Comparison of ENCODE assay signal across 31 mouse cellular contexts in the genomic region with DNA sequence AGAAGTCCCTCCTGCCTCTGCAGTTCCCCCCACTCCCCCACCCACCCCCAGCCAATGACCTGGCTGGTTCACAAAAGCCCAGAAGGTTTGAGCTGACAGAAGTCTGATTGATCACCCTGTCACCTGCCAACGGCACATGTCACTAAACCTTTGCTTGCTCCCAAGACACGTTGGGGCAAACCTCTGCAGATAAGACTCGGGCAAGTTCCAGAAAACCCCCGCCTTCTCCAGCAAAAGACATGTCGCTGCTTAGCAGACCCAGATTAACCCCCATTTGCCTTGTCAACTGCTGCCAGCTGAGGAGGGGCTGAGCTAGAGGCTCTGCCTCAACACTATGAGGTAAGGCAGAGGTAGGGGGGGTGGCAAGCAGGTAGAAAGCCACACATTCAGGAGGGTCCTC. TPM values are rescaled to one million over a fixed set of nuclear protein-coding genes. Genes with fewer than 3 reads are reported as not detected.
DNase-seq lines count a peak whose midpoint lies in the region; ATAC-seq and TF ChIP-seq lines count a peak whose summit lies in the region.
"Had no signal": no experiment of that assay in that cellular context is flagged by ENCODE, and none has a peak within 500 bp of the region (broad histone marks: within the 10 kb centered on the region; RNA-seq: fewer than 3 reads in every experiment).

No protein-coding gene starts in this region.

- H3K27me3 ChIP-seq in midbrain, embryonic 11.5 days (ENCODE audit: control insufficient read depth, insufficient read depth, low read length): no peaks in the 10 kb centered on the region
- H3K27me3 ChIP-seq in midbrain, postnatal 0 days (ENCODE audit: insufficient read depth, low read length): no peaks in the 10 kb centered on the region
- no peaks in the 10 kb centered on the region for H3K27me3 ChIP-seq in embryonic facial prominence, embryonic 13.5 days
- no peaks in the 10 kb centered on the region for H3K27me3 ChIP-seq in stomach, embryonic 15.5 days (replicated peaks)
- H3K27me3 ChIP-seq in neural tube, embryonic 15.5 days (replicated peaks): no peaks in the 10 kb centered on the region
- H3K27me3 ChIP-seq in liver, embryonic 12.5 days (replicated peaks): no peaks in the 10 kb centered on the region; the same call in 1 of the 2 replicates
- H3K27me3 ChIP-seq: liver, embryonic 15.5 days; lung, embryonic 15.5 days had no signal

- no peak for ATAC-seq in midbrain, embryonic 11.5 days (ENCODE audit: low FRiP score)
- ATAC-seq in midbrain, postnatal 0 days (ENCODE audit: low FRiP score): no peak
- no peak for ATAC-seq in embryonic facial prominence, embryonic 13.5 days (ENCODE audit: insufficient number of reproducible peaks, insufficient read depth, low FRiP score, low TSS enrichment, low read depth)
- ATAC-seq in stomach, embryonic 15.5 days (ENCODE audit: insufficient read depth, low FRiP score, low read depth): 0 out of 2 replicates have a peak, but pooled peaks have one; percentile 4
- no peak for ATAC-seq in neural tube, embryonic 15.5 days (ENCODE audit: low FRiP score)
- no peak for ATAC-seq in liver, embryonic 12.5 days
- ATAC-seq: activated CD4-positive, CD25-positive, alpha-beta regulatory T cell, adult 4 months had no signal

- H3K36me3 ChIP-seq in midbrain, embryonic 11.5 days (ENCODE audit: control insufficient read depth, insufficient read depth, low read length): no peaks in the 10 kb centered on the region
- H3K36me3 ChIP-seq in midbrain, postnatal 0 days (ENCODE audit: insufficient read depth, low read length): no peaks in the 10 kb centered on the region
- no peaks in the 10 kb centered on the region for H3K36me3 ChIP-seq in embryonic facial prominence, embryonic 13.5 days
- no peaks in the 10 kb centered on the region for H3K36me3 ChIP-seq in stomach, embryonic 15.5 days
- H3K36me3 ChIP-seq in neural tube, embryonic 15.5 days: no peaks in the 10 kb centered on the region
- H3K36me3 ChIP-seq in liver, embryonic 12.5 days: no peaks in the 10 kb centered on the region
- H3K36me3 ChIP-seq: heart, embryonic 15.5 days; limb, embryonic 13.5 days; liver, embryonic 15.5 days; lung, embryonic 15.5 days had no signal

- H3K27ac ChIP-seq in midbrain, embryonic 11.5 days (ENCODE audit: low read depth, low read length): no peak overlapping the region
- H3K27ac ChIP-seq in midbrain, postnatal 0 days (ENCODE audit: low read depth, low read length): no peak overlapping the region
- H3K27ac ChIP-seq in embryonic facial prominence, embryonic 13.5 days: peak overlapping the region; percentile 34; the same call in 1 of the 2 replicates
- H3K27ac ChIP-seq in stomach, embryonic 15.5 days: peak overlapping the region; percentile 64; the same call in 1 of the 2 replicates
- no peak overlapping the region for H3K27ac ChIP-seq in neural tube, embryonic 15.5 days (replicated peaks)
- no peak overlapping the region for H3K27ac ChIP-seq in liver, embryonic 12.5 days
- H3K27ac ChIP-seq: heart, adult 2 months; heart, embryonic 15.5 days; hindbrain, embryonic 14.5 days; limb, embryonic 13.5 days; liver, embryonic 15.5 days; lung, embryonic 15.5 days had no signal

- H3K4me2 ChIP-seq in midbrain, embryonic 11.5 days: no peak overlapping the region
- no peak overlapping the region for H3K4me2 ChIP-seq in midbrain, postnatal 0 days (ENCODE audit: low read depth, low read length, poor library complexity, severe bottlenecking)
- H3K4me2 ChIP-seq in embryonic facial prominence, embryonic 13.5 days: no peak overlapping the region
- H3K4me2 ChIP-seq in stomach, embryonic 15.5 days: no peak overlapping the region
- no peak overlapping the region for H3K4me2 ChIP-seq in neural tube, embryonic 15.5 days
- no peak overlapping the region for H3K4me2 ChIP-seq in liver, embryonic 12.5 days
- H3K4me2 ChIP-seq: heart, embryonic 15.5 days; hindbrain, embryonic 14.5 days; limb, embryonic 13.5 days; liver, embryonic 15.5 days; lung, embryonic 15.5 days had no signal

- DNase-seq in midbrain, embryonic 11.5 days (ENCODE audit: low spot score, missing footprints): peak; percentile 86
- no peak for DNase-seq in midbrain, postnatal 0 days (ENCODE audit: low spot score)
- DNase-seq in brain, embryonic 14.5 days (ENCODE audit: low read depth): peak; percentile 8
- DNase-seq: adrenal gland, adult 8-10 months; cerebellum, adult 2 months; cerebellum, postnatal 36 days; embryo, embryonic 11 days; gastrocnemius, postnatal 36 days; heart, adult 2 months; heart, postnatal 36 days; kidney, adult 9 months; kidney, postnatal 36 days; lung, postnatal 36 days had no signal

- H3K4me1 ChIP-seq in midbrain, embryonic 11.5 days (ENCODE audit: control insufficient read depth, insufficient read depth, low read length): peaks cover 19% of the 10 kb centered on the region
- no peaks in the 10 kb centered on the region for H3K4me1 ChIP-seq in midbrain, postnatal 0 days (ENCODE audit: insufficient read depth, low read length)
- peaks cover 18% of the 10 kb centered on the region for H3K4me1 ChIP-seq in embryonic facial prominence, embryonic 13.5 days
- H3K4me1 ChIP-seq in stomach, embryonic 15.5 days: 0 out of 2 replicates have a peak, but pooled peaks cover 4% of the 10 kb centered on the region
- peaks cover 7% of the 10 kb centered on the region for H3K4me1 ChIP-seq in neural tube, embryonic 15.5 days
- H3K4me1 ChIP-seq in liver, embryonic 12.5 days: no peaks in the 10 kb centered on the region
- H3K4me1 ChIP-seq: liver, embryonic 15.5 days; megakaryocyte, embryonic 14.5 days had no signal

- H3K9me3 ChIP-seq in midbrain, embryonic 11.5 days (ENCODE audit: control insufficient read depth, low read length): no peaks in the 10 kb centered on the region
- no peaks in the 10 kb centered on the region for H3K9me3 ChIP-seq in midbrain, postnatal 0 days (ENCODE audit: low read length)
- no peaks in the 10 kb centered on the region for H3K9me3 ChIP-seq in embryonic facial prominence, embryonic 13.5 days
- H3K9me3 ChIP-seq in stomach, embryonic 15.5 days: no peaks in the 10 kb centered on the region
- H3K9me3 ChIP-seq in neural tube, embryonic 15.5 days (replicated peaks): no peaks in the 10 kb centered on the region
- H3K9me3 ChIP-seq in liver, embryonic 12.5 days (replicated peaks): no peaks in the 10 kb centered on the region
- H3K9me3 ChIP-seq: heart, embryonic 15.5 days; limb, embryonic 13.5 days; liver, embryonic 15.5 days; lung, embryonic 15.5 days; megakaryocyte, embryonic 14.5 days had no signal

- H3K9ac ChIP-seq in midbrain, embryonic 11.5 days (ENCODE audit: low read length): no peak overlapping the region
- H3K9ac ChIP-seq in midbrain, postnatal 0 days (replicated peaks; ENCODE audit: low read length, poor library complexity, severe bottlenecking): no peak overlapping the region
- H3K9ac ChIP-seq in embryonic facial prominence, embryonic 13.5 days: no peak overlapping the region
- no peak overlapping the region for H3K9ac ChIP-seq in stomach, embryonic 15.5 days
- H3K9ac ChIP-seq in neural tube, embryonic 15.5 days (replicated peaks): no peak overlapping the region
- no peak overlapping the region for H3K9ac ChIP-seq in liver, embryonic 12.5 days
- H3K9ac ChIP-seq: heart, embryonic 15.5 days; hindbrain, embryonic 14.5 days; limb, embryonic 13.5 days; liver, embryonic 15.5 days; lung, embryonic 15.5 days had no signal

- WGBS in midbrain, embryonic 11.5 days: 29% methylated on average over 5 of the region's 5 CpGs
- 21% methylated on average over 5 of the region's 5 CpGs for WGBS in midbrain, postnatal 0 days
- 39% methylated on average over 5 of the region's 5 CpGs for WGBS in embryonic facial prominence, embryonic 13.5 days
- WGBS in stomach, embryonic 15.5 days: 14% methylated on average over 5 of the region's 5 CpGs
- 40% methylated on average over 5 of the region's 5 CpGs for WGBS in neural tube, embryonic 15.5 days
- WGBS in liver, embryonic 12.5 days (ENCODE audit: insufficient replicate concordance): 22% methylated on average over 5 of the region's 5 CpGs

- no peak for TF ChIP-seq POLR2A in brain, embryonic 14.5 days (IDR thresholded peaks at IDR 0.05; ENCODE audit: borderline replicate concordance, extremely low read depth, insufficient read depth, insufficient read length, poor library complexity, severe bottlenecking)

- H3K4me3 ChIP-seq in midbrain, embryonic 11.5 days (ENCODE audit: low read depth, low read length): no peak overlapping the region
- no peak overlapping the region for H3K4me3 ChIP-seq in midbrain, postnatal 0 days (ENCODE audit: low read depth, low read length)
- no peak overlapping the region for H3K4me3 ChIP-seq in embryonic facial prominence, embryonic 13.5 days
- no peak overlapping the region for H3K4me3 ChIP-seq in stomach, embryonic 15.5 days (replicated peaks)
- no peak overlapping the region for H3K4me3 ChIP-seq in neural tube, embryonic 15.5 days (replicated peaks)
- H3K4me3 ChIP-seq in liver, embryonic 12.5 days: no peak overlapping the region
- H3K4me3 ChIP-seq: heart, adult 2 months; heart, embryonic 15.5 days; limb, embryonic 13.5 days; liver, embryonic 15.5 days; lung, embryonic 15.5 days; megakaryocyte, embryonic 14.5 days had no signal

- no peak for TF ChIP-seq CTCF in midbrain, postnatal 0 days (IDR thresholded peaks at IDR 0.05)
- no peak for TF ChIP-seq CTCF in brain, embryonic 14.5 days (IDR thresholded peaks at IDR 0.05; ENCODE audit: borderline replicate concordance, extremely low read depth, insufficient read depth, insufficient read length)

RNA-seq across cellular contexts. Expression of gene Krt15, which starts 0.8 kb away (rescaled TPM):
- polyA plus RNA-seq in midbrain, embryonic 11.5 days (2014; fragmentation: Nextera tagmentation; extraction: Ambion mirVana): 0.65 and 0.89 TPM in 2 replicates
- 0.33 and 6.0 TPM in 2 replicates for total RNA-seq in midbrain, postnatal 0 days (2014; rRNA removed)
- 0.22 and 0.43 TPM in 2 replicates for polyA plus RNA-seq in midbrain, postnatal 0 days (2015; fragmentation: Nextera tagmentation; extraction: Ambion mirVana)
- polyA plus RNA-seq in brain, embryonic 14.5 days (2012; rRNA removed): 12.2 and 14.4 TPM in 2 replicates
- 314 and 354 TPM in 2 replicates for polyA plus RNA-seq in embryonic facial prominence, embryonic 13.5 days (2015; fragmentation: Nextera tagmentation; extraction: Ambion mirVana)
- polyA plus RNA-seq in stomach, embryonic 15.5 days (2015; fragmentation: Nextera tagmentation; extraction: Ambion mirVana): 698 and 1,006 TPM in 2 replicates
- 3.9 and 4.1 TPM in 2 replicates for polyA plus RNA-seq in neural tube, embryonic 15.5 days (2015; fragmentation: Nextera tagmentation; extraction: Ambion mirVana)
- 0.28 and 0.36 TPM in 2 replicates for polyA plus RNA-seq in liver, embryonic 12.5 days (2016; fragmentation: Nextera tagmentation; extraction: Ambion mirVana)
- total RNA-seq: adrenal gland, adult 8-10 months; gastrocnemius, adult 18-20 months; gastrocnemius, postnatal 36 days; heart, postnatal 36 days; left cerebral cortex, postnatal 14 days; MEL; monocyte, adult 5-6 weeks had no signal
- polyA plus RNA-seq: activated CD4-positive, CD25-positive, alpha-beta regulatory T cell, adult 4 months had no signal

RNA-seq across cellular contexts. Expression of gene Krt19, which starts 11.9 kb away (rescaled TPM):
- polyA plus RNA-seq in midbrain, embryonic 11.5 days (2014; fragmentation: Nextera tagmentation; extraction: Ambion mirVana): 1.8 and 3.2 TPM in 2 replicates
- total RNA-seq in midbrain, postnatal 0 days (2014; rRNA removed): 1.6 and 5.4 TPM in 2 replicates
- polyA plus RNA-seq in midbrain, postnatal 0 days (2015; fragmentation: Nextera tagmentation; extraction: Ambion mirVana): 6.5 and 8.1 TPM in 2 replicates
- polyA plus RNA-seq in brain, embryonic 14.5 days (2012; rRNA removed): 5.4 and 6.3 TPM in 2 replicates
- polyA plus RNA-seq in embryonic facial prominence, embryonic 13.5 days (2015; fragmentation: Nextera tagmentation; extraction: Ambion mirVana): 44.6 and 57.3 TPM in 2 replicates
- 796 and 889 TPM in 2 replicates for polyA plus RNA-seq in stomach, embryonic 15.5 days (2015; fragmentation: Nextera tagmentation; extraction: Ambion mirVana)
- polyA plus RNA-seq in neural tube, embryonic 15.5 days (2015; fragmentation: Nextera tagmentation; extraction: Ambion mirVana): 4.5 and 57.6 TPM in 2 replicates
- polyA plus RNA-seq in liver, embryonic 12.5 days (2016; fragmentation: Nextera tagmentation; extraction: Ambion mirVana): 4.0 and 6.7 TPM in 2 replicates
- total RNA-seq: MEL; monocyte, adult 5-6 weeks had no signal
- polyA plus RNA-seq: activated CD4-positive, CD25-positive, alpha-beta regulatory T cell, adult 4 months had no signal

RNA-seq across cellular contexts. Expression of gene Krt13, which starts 15.2 kb away (rescaled TPM):
- not detected in 2 replicates for polyA plus RNA-seq in midbrain, embryonic 11.5 days (2014; fragmentation: Nextera tagmentation; extraction: Ambion mirVana)
- not detected in 2 replicates for total RNA-seq in midbrain, postnatal 0 days (2014; rRNA removed)
- polyA plus RNA-seq in midbrain, postnatal 0 days (2015; fragmentation: Nextera tagmentation; extraction: Ambion mirVana): not detected in 2 replicates
- polyA plus RNA-seq in brain, embryonic 14.5 days (2012; rRNA removed): not detected in 2 replicates
- polyA plus RNA-seq in embryonic facial prominence, embryonic 13.5 days (2015; fragmentation: Nextera tagmentation; extraction: Ambion mirVana): 1.1 and 2.2 TPM in 2 replicates
- polyA plus RNA-seq in stomach, embryonic 15.5 days (2015; fragmentation: Nextera tagmentation; extraction: Ambion mirVana): 397 and 779 TPM in 2 replicates
- 0.24 and 0.37 TPM in 2 replicates for polyA plus RNA-seq in neural tube, embryonic 15.5 days (2015; fragmentation: Nextera tagmentation; extraction: Ambion mirVana)
- not detected in 2 replicates for polyA plus RNA-seq in liver, embryonic 12.5 days (2016; fragmentation: Nextera tagmentation; extraction: Ambion mirVana)
- total RNA-seq: adrenal gland, adult 8-10 months; gastrocnemius, adult 18-20 months; gastrocnemius, postnatal 36 days; heart, adult 2 months; heart, postnatal 36 days; left cerebral cortex, postnatal 14 days; MEL; monocyte, adult 5-6 weeks had no signal
- polyA plus RNA-seq: activated CD4-positive, CD25-positive, alpha-beta regulatory T cell, adult 4 months; cerebellum, adult 2 months; forebrain, embryonic 11.5 days; heart, adult 2 months; hindbrain, embryonic 14.5 days; intestine, embryonic 14.5 days; limb, embryonic 13.5 days; liver, embryonic 15.5 days had no signal

RNA-seq across cellular contexts. Expression of gene Krt36, which starts 31.1 kb away (rescaled TPM):
- polyA plus RNA-seq in midbrain, embryonic 11.5 days (2014; fragmentation: Nextera tagmentation; extraction: Ambion mirVana): not detected in 2 replicates
- 0.44 TPM in 1 of 2 replicates, not detected in the other for total RNA-seq in midbrain, postnatal 0 days (2014; rRNA removed)
- not detected in 2 replicates for polyA plus RNA-seq in midbrain, postnatal 0 days (2015; fragmentation: Nextera tagmentation; extraction: Ambion mirVana)
- not detected in 2 replicates for polyA plus RNA-seq in brain, embryonic 14.5 days (2012; rRNA removed)
- 0.15 TPM in 1 of 2 replicates, not detected in the other for polyA plus RNA-seq in embryonic facial prominence, embryonic 13.5 days (2015; fragmentation: Nextera tagmentation; extraction: Ambion mirVana)
- polyA plus RNA-seq in stomach, embryonic 15.5 days (2015; fragmentation: Nextera tagmentation; extraction: Ambion mirVana): 0.13 and 0.37 TPM in 2 replicates
- 0.14 TPM in 1 of 2 replicates, not detected in the other for polyA plus RNA-seq in neural tube, embryonic 15.5 days (2015; fragmentation: Nextera tagmentation; extraction: Ambion mirVana)
- polyA plus RNA-seq in liver, embryonic 12.5 days (2016; fragmentation: Nextera tagmentation; extraction: Ambion mirVana): not detected in 2 replicates
- total RNA-seq: gastrocnemius, adult 18-20 months; gastrocnemius, postnatal 36 days; heart, adult 2 months; heart, postnatal 36 days; left cerebral cortex, postnatal 14 days; MEL; monocyte, adult 5-6 weeks had no signal
- polyA plus RNA-seq: activated CD4-positive, CD25-positive, alpha-beta regulatory T cell, adult 4 months; cerebellum, adult 2 months; forebrain, embryonic 11.5 days; heart, adult 2 months; heart, embryonic 15.5 days; hindbrain, embryonic 14.5 days; liver, embryonic 15.5 days had no signal

RNA-seq across cellular contexts. Expression of gene Krt35, which starts 40.5 kb away (rescaled TPM):
- not detected in 2 replicates for polyA plus RNA-seq in midbrain, embryonic 11.5 days (2014; fragmentation: Nextera tagmentation; extraction: Ambion mirVana)
- total RNA-seq in midbrain, postnatal 0 days (2014; rRNA removed): 0.60 TPM in 1 of 2 replicates, not detected in the other
- 0.10 TPM in 1 of 2 replicates, not detected in the other for polyA plus RNA-seq in midbrain, postnatal 0 days (2015; fragmentation: Nextera tagmentation; extraction: Ambion mirVana)
- polyA plus RNA-seq in brain, embryonic 14.5 days (2012; rRNA removed): not detected in 2 replicates
- 1.5 and 2.4 TPM in 2 replicates for polyA plus RNA-seq in embryonic facial prominence, embryonic 13.5 days (2015; fragmentation: Nextera tagmentation; extraction: Ambion mirVana)
- 0.32 TPM in 1 of 2 replicates, not detected in the other for polyA plus RNA-seq in stomach, embryonic 15.5 days (2015; fragmentation: Nextera tagmentation; extraction: Ambion mirVana)
- 0.09 TPM in 1 of 2 replicates, not detected in the other for polyA plus RNA-seq in neural tube, embryonic 15.5 days (2015; fragmentation: Nextera tagmentation; extraction: Ambion mirVana)
- polyA plus RNA-seq in liver, embryonic 12.5 days (2016; fragmentation: Nextera tagmentation; extraction: Ambion mirVana): not detected in 2 replicates
- total RNA-seq: adrenal gland, adult 8-10 months; gastrocnemius, adult 18-20 months; gastrocnemius, postnatal 36 days; heart, adult 2 months; heart, postnatal 36 days; left cerebral cortex, postnatal 14 days; MEL; monocyte, adult 5-6 weeks had no signal
- polyA plus RNA-seq: activated CD4-positive, CD25-positive, alpha-beta regulatory T cell, adult 4 months; C2C12; cerebellum, adult 2 months; forebrain, embryonic 11.5 days; heart, adult 2 months; heart, embryonic 15.5 days; hindbrain, embryonic 14.5 days; intestine, embryonic 14.5 days; liver, embryonic 15.5 days; lung, embryonic 15.5 days had no signal

Comparison
In these comparisons a context has a peak if more than half of its experiments do, and no peak if none do; other contexts are left out.
1. H3K27ac ChIP-seq: peak in embryonic facial prominence, embryonic 13.5 days (single experiment) and stomach, embryonic 15.5 days (single experiment); none in midbrain, embryonic 11.5 days (single experiment), midbrain, postnatal 0 days (single experiment), neural tube, embryonic 15.5 days (single experiment) and liver, embryonic 12.5 days (single experiment).
2. RNA of gene Krt15, which starts 0.8 kb away (polyA plus RNA-seq): 698 to 1,006 TPM in stomach, embryonic 15.5 days and 314 to 354 TPM in embryonic facial prominence, embryonic 13.5 days; 12.2 to 14.4 TPM in brain, embryonic 14.5 days, 3.9 to 4.1 TPM in neural tube, embryonic 15.5 days, 0.65 to 0.89 TPM in midbrain, embryonic 11.5 days, 0.22 to 0.43 TPM in midbrain, postnatal 0 days and 0.28 to 0.36 TPM in liver, embryonic 12.5 days; every median in the first group is over 10 times any median in the second.
3. RNA of gene Krt19, which starts 11.9 kb away (polyA plus RNA-seq): 796 to 889 TPM in stomach, embryonic 15.5 days; 44.6 to 57.3 TPM in embryonic facial prominence, embryonic 13.5 days, 6.5 to 8.1 TPM in midbrain, postnatal 0 days, 4.0 to 6.7 TPM in liver, embryonic 12.5 days, 5.4 to 6.3 TPM in brain, embryonic 14.5 days, 4.5 to 57.6 TPM in neural tube, embryonic 15.5 days and 1.8 to 3.2 TPM in midbrain, embryonic 11.5 days; every median in the first group is over 10 times any median in the second.
4. RNA of gene Krt13, which starts 15.2 kb away (polyA plus RNA-seq): 397 to 779 TPM in stomach, embryonic 15.5 days; 1.1 to 2.2 TPM in embryonic facial prominence, embryonic 13.5 days, 0.24 to 0.37 TPM in neural tube, embryonic 15.5 days, not detected in midbrain, postnatal 0 days, not detected in brain, embryonic 14.5 days, not detected in midbrain, embryonic 11.5 days and not detected in liver, embryonic 12.5 days; every median in the first group is over 100 times any median in the second.